Mouse (Mus musculus) MEL (cell line): ENCODE results near the gene Mta3.

Experiments used
- CTCF ChIP-seq, 3 experiments: IDR thresholded peaks in 2 of 3; conservative IDR thresholded peaks in 1 of 3; 2 replicates each; pipeline ENCODE4 v1.5.1; 2011 to 2012; ENCODE audit warnings: low read length in 3 of 3, low read depth in 2 of 3, mild to moderate bottlenecking in 2 of 3, improper control_type of control experiment in 1 of 3, inconsistent platforms in 1 of 3, mixed read lengths in 1 of 3, moderate library complexity in 1 of 3; ENCODE audit not compliant: control insufficient read depth in 1 of 3, insufficient read depth in 1 of 3, poor library complexity in 1 of 3, severe bottlenecking in 1 of 3
- MEF2A ChIP-seq: IDR thresholded peaks from 2 replicates; pipeline ENCODE4 v1.6.1; 2014; ENCODE audit warnings: low read depth, mild to moderate bottlenecking, inconsistent platforms, low read length, improper control_type of control experiment; ENCODE audit not compliant: poor library complexity, insufficient replicate concordance, severe bottlenecking; ENCODE audit errors: extremely low read depth

DNA sequence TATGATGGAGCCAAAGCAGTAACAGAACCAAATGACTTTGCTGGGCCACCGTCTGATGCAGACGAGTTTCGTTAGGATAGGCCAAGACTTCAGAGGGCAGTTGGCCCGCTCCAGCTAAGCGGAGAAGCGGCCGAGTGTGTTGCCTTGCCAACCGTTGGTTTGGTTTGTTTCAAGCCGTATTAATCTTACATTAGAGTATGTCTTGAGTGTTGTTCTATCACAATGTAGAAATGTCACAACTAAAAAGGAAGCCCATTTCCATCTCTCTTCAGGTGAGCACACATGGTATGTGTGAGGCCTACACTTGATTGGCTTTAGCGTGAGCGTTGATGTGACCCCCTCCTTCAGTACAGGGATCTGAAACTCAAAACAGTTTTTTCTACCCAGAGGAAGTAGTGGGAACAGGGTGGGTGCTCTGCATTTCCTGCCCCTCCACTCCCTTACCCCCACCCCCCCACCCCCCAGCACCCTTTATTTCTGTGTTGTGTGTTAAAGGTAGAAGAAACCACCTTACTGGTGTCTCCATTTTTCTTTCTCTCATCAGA is 93.6 kb downstream of the Mta3 start:
- TF ChIP-seq MEF2A (no peak), CTCF (IDR thresholded peaks at IDR 0.05 in 2 of 3, conservative IDR thresholded peaks at IDR 0.05 in 1 of 3; ENCODE audit: control insufficient read depth in 1 of 3, insufficient read depth in 1 of 3, low read depth in 2 of 3, low read length in 3 of 3, poor library complexity in 1 of 3, severe bottlenecking in 1 of 3) (no peak)
